Mouse (Mus musculus) E14TG2a.4 (cell line): ENCODE measurements around the gene Tbx4.

Experiments
- H3K27me3 ChIP-seq: 2 replicates; pipeline ENCODE4 v1.6.1; 2014; ENCODE audit warnings: low read length, control low read depth; ENCODE audit not compliant: insufficient read depth
- H3K36me3 ChIP-seq: 2 replicates; pipeline ENCODE4 v1.6.1; 2014; ENCODE audit warnings: low read length, control low read depth; ENCODE audit not compliant: insufficient read depth
- H3K4me1 ChIP-seq: replicated peaks from 2 replicates; pipeline ENCODE4 v1.6.1; 2014; ENCODE audit warnings: low read depth, low read length, control low read depth
- H3K4me3 ChIP-seq: replicated peaks from 2 replicates; pipeline ENCODE4 v1.5.1; 2014; ENCODE audit warnings: mild to moderate bottlenecking, low read length
- H3K9me3 ChIP-seq: 2 replicates; pipeline ENCODE4 v1.6.1; 2014; ENCODE audit warnings: low read length, control low read depth
- CTCF ChIP-seq: conservative IDR thresholded peaks from 2 replicates; pipeline ENCODE4 v1.5.1; 2014; ENCODE audit warnings: low read length
- NANOG ChIP-seq: IDR thresholded peaks from 2 replicates; pipeline ENCODE4 v1.6.1; 2014; ENCODE audit warnings: borderline replicate concordance, low read length, mixed read lengths
- POU5F1 ChIP-seq: IDR thresholded peaks from 2 replicates; pipeline ENCODE4 v1.6.1; 2014; ENCODE audit warnings: low read length, borderline replicate concordance

Gene Tbx4

GRCm38 (mm10) chr11:85917993-85918325 is 31.7 kb downstream of the Tbx4 start:
- H3K27me3 ChIP-seq = peaks cover 84% of the 10 kb centered on the region
- H3K36me3 ChIP-seq = no peaks in the 10 kb centered on the region
- H3K4me3 ChIP-seq = peak overlapping the region; percentile 55
- no peaks in the 10 kb centered on the region for H3K9me3 ChIP-seq
- TF ChIP-seq NANOG = no peak
- no peak for TF ChIP-seq POU5F1
- TF ChIP-seq CTCF = no peak
- H3K4me1 ChIP-seq = peaks cover 34% of the 10 kb centered on the region

GRCm38 (mm10) chr11:85918388-85918940 is 32.2 kb downstream of the Tbx4 start:
- TF ChIP-seq POU5F1 = no peak
- Histone ChIP-seq H3K4me1 (peaks cover 34% of the 10 kb centered on the region), H3K27me3 (peaks cover 84% of the 10 kb centered on the region), H3K36me3 (no peaks in the 10 kb centered on the region), H3K4me3 (peak overlapping the region; percentile 55), H3K9me3 (no peaks in the 10 kb centered on the region)

GRCm38 (mm10) chr11:85925294-85925743 is 39.1 kb downstream of the Tbx4 start:
- H3K4me1 ChIP-seq = peaks cover 23% of the 10 kb centered on the region
- no peak for TF ChIP-seq CTCF
- peak overlapping the region; percentile 48 for H3K4me3 ChIP-seq
- H3K27me3 ChIP-seq = peaks cover 75% of the 10 kb centered on the region
- H3K9me3 ChIP-seq = no peaks in the 10 kb centered on the region
- H3K36me3 ChIP-seq = no peaks in the 10 kb centered on the region

- Histone ChIP-seq H3K27me3 (peaks cover 66% of the 10 kb centered on the region), H3K9me3 (no peaks in the 10 kb centered on the region), H3K4me3 (peak overlapping the region; percentile 58), H3K36me3 (no peaks in the 10 kb centered on the region), H3K4me1 (peaks cover 23% of the 10 kb centered on the region)
- TF ChIP-seq CTCF = no peak
- no peak for TF ChIP-seq NANOG
- TF ChIP-seq POU5F1 = no peak
Observed at GRCm38 (mm10) chr11:85926287-85926764, 40.1 kb downstream of the Tbx4 start.

- H3K4me1 ChIP-seq = peaks cover 23% of the 10 kb centered on the region
- no peak for TF ChIP-seq POU5F1
- no peak for TF ChIP-seq NANOG
- TF ChIP-seq CTCF = no peak
- H3K9me3 ChIP-seq = no peaks in the 10 kb centered on the region
- peaks cover 54% of the 10 kb centered on the region for H3K27me3 ChIP-seq
- no peaks in the 10 kb centered on the region for H3K36me3 ChIP-seq
- H3K4me3 ChIP-seq = no peak overlapping the region
Observed at GRCm38 (mm10) chr11:85928106-85928505, 41.9 kb downstream of the Tbx4 start.

- peaks cover 46% of the 10 kb centered on the region for H3K27me3 ChIP-seq
- no peaks in the 10 kb centered on the region for H3K9me3 ChIP-seq
- H3K4me1 ChIP-seq = peaks cover 18% of the 10 kb centered on the region
- TF ChIP-seq NANOG = no peak
- H3K36me3 ChIP-seq = no peaks in the 10 kb centered on the region
- no peak overlapping the region for H3K4me3 ChIP-seq
Observed at GRCm38 (mm10) chr11:85929651-85930050, 43.4 kb downstream of the Tbx4 start.

GRCm38 (mm10) chr11:85941785-85942570 is 55.8 kb downstream of the Tbx4 start:
- peaks cover 20% of the 10 kb centered on the region for H3K27me3 ChIP-seq
- no peaks in the 10 kb centered on the region for H3K9me3 ChIP-seq
- H3K36me3 ChIP-seq = no peaks in the 10 kb centered on the region
- no peak for TF ChIP-seq CTCF
- no peak overlapping the region for H3K4me3 ChIP-seq
- peaks cover 5% of the 10 kb centered on the region; the same call in 1 of the 2 replicates for H3K4me1 ChIP-seq

GRCm38 (mm10) chr11:85948765-85949164 is 62.5 kb downstream of the Tbx4 start:
- Histone ChIP-seq H3K4me3 (no peak overlapping the region), H3K9me3 (no peaks in the 10 kb centered on the region), H3K27me3 (peaks cover 11% of the 10 kb centered on the region; the same call in 1 of the 2 replicates), H3K36me3 (no peaks in the 10 kb centered on the region), H3K4me1 (no peaks in the 10 kb centered on the region)
- TF ChIP-seq CTCF (no peak), POU5F1 (no peak), NANOG (no peak)

GRCm38 (mm10) chr11:85949749-85950148 is 63.5 kb downstream of the Tbx4 start:
- peaks cover 12% of the 10 kb centered on the region; the same call in 1 of the 2 replicates for H3K27me3 ChIP-seq
- no peaks in the 10 kb centered on the region for H3K4me1 ChIP-seq
- no peaks in the 10 kb centered on the region for H3K9me3 ChIP-seq
- H3K4me3 ChIP-seq = no peak overlapping the region
- no peaks in the 10 kb centered on the region for H3K36me3 ChIP-seq
- TF ChIP-seq NANOG (no peak), CTCF (no peak), POU5F1 (no peak)
